Mouse (Mus musculus) mature B cell (primary cell): ENCODE results near the gene Ryk.

Source experiments
- in situ Hi-C: fragments of 300-500 bp; cut with MboI; formaldehyde crosslinking; loops from 2 replicates; pipeline ENCODE4 v1.14.3; 2019

Gene Ryk

DNA sequence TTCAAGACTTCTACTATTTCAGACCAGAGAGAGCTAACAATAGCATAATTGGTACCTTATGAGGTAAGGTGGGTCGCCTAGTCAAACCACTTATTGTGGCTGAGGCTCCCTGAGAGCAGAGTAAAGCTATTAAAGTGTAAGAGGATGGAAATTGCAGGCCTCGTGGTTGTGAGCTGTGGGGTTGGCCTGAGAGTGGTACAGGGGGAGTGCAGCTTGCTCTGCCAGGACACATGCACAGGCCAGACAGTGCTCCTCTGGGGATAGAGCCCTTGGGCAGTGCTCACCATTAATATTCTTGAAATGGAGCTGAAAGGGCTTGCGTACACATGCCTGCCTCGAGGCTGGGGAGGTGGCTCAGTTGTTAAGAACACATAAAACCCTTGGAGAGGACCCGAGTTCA, 23.6 kb downstream of the Ryk start:
- in situ Hi-C loops = no loop called here

GRCm38 (mm10) chr9:102859399-102859798, 24.7 kb downstream of the Ryk start:
- in situ Hi-C loops = no loop called here

- in situ Hi-C loops = no loop called here
Observed at GRCm38 (mm10) chr9:102859963-102860362, 25.2 kb downstream of the Ryk start.

DNA sequence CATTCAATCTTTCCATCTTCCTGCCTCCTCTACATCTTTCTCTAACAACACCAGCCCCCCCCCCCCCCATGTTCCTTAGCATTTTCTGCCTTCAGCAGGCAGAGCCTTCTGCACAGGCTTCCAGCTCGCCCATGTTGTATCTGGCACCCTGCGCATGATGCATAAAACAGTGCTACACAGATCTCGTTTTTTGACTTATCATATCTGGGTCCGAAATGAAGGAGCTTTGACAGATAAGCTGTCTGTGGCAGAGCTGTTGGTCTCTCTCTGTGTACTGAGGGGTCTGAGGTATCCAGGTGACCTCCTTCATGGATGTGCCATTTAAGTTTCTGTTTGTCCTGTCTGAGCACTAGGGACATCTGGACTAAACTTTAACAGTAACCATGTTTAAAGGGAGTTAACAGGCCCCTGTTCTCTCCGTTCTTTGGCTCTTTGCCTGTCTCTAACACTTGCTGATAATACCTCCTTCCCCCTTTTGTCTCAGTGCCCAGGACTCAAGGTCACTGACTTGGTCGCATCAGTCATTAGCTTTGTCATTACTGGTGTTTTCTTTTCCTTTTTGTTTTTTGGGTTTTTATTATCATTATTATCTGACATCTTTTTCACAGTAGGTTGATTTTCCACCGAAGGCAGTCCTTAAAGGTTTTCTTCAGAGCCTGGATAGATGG, 26.2 kb downstream of the Ryk start:
- in situ Hi-C loops = no loop called here

DNA sequence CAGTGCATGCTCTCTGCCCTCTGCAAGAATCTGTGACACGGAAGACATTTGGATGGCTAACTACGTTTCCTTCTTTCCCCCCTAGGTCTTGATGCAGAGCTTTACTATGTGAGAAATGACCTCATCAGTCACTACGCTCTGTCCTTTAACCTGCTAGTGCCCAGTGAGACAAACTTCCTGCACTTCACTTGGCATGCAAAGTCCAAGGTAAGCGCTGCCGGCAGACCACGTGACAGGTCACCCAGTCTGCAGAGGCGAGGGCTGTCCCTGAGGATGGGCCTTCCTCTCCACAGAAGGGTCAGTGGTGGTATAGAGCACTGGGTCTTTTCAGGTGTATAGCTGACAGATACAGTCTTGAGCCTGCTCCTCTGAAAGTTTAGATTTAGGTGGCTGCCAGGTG, 27.1 kb downstream of the Ryk start:
- in situ Hi-C loops = no loop called here

GRCm38 (mm10) chr9:102862260-102862659, 27.5 kb downstream of the Ryk start:
- in situ Hi-C loops = no loop called here

- in situ Hi-C loops = no loop called here
Observed at GRCm38 (mm10) chr9:102863876-102864545, 29.3 kb downstream of the Ryk start.

- in situ Hi-C loops = no loop called here
Observed at GRCm38 (mm10) chr9:102864931-102865330, 30.2 kb downstream of the Ryk start.

GRCm38 (mm10) chr9:102865946-102866737, 31.4 kb downstream of the Ryk start:
- in situ Hi-C loops = no loop called here

GRCm38 (mm10) chr9:102866893-102867292, 32.2 kb downstream of the Ryk start:
- in situ Hi-C loops = no loop called here

- in situ Hi-C loops = no loop called here
Observed at GRCm38 (mm10) chr9:102867516-102867915, 32.8 kb downstream of the Ryk start.

DNA sequence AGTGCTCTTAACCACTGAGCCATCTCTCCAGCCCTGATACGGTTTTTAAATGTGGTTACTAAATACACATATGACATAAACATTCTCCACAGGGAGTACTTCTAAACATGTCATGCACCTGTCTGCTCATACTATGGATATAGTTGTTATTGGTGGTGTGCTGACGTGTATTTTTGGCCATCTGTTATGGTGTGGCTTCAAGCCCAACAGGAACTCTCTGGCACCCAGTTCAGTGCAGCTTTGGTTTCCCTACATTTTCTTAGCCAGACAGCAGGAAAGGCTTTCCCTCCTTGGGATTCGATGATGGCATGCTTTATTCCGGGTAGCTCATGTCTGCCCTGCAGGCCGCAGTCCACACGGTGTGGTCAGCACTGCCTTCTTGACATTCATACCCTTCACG, 33.7 kb downstream of the Ryk start:
- in situ Hi-C loops = no loop called here

- in situ Hi-C loops = loop anchor here (10.0 kb wide), 1 partner anchor 241 kb away; no protein-coding TSS in a partner anchor
Observed at GRCm38 (mm10) chr9:102876054-102876690, 41.5 kb downstream of the Ryk start.

- in situ Hi-C loops = loop anchor here (10.0 kb wide), 1 partner anchor 243 kb away; no protein-coding TSS in a partner anchor
Observed at GRCm38 (mm10) chr9:102877916-102878315, 43.2 kb downstream of the Ryk start.

- in situ Hi-C loops = loop anchor here (10.0 kb wide), 1 partner anchor 245 kb away; no protein-coding TSS in a partner anchor
Observed at GRCm38 (mm10) chr9:102879545-102879944, 44.8 kb downstream of the Ryk start.

DNA sequence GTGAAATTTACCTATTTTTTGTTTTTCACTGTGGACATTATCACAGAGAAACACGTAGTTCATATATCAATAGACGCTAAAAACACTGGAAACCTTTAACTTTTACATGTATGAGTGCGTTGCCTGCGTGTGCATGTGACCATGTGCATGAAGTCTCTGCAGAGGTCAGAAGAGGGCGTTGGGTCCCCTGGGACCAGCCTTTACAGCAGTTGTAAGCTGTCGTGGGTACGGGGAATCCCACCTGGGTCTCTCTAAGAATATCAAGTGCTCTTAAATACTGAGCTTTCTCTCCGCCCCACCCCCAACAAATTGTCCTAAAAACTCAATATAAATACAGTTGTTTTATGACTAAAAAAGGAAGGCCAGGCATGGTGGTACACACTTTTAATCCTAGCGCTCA, 50.0 kb downstream of the Ryk start:
- in situ Hi-C loops = no loop called here

- in situ Hi-C loops = no loop called here
Observed at GRCm38 (mm10) chr9:102890166-102890565, 55.4 kb downstream of the Ryk start.

DNA sequence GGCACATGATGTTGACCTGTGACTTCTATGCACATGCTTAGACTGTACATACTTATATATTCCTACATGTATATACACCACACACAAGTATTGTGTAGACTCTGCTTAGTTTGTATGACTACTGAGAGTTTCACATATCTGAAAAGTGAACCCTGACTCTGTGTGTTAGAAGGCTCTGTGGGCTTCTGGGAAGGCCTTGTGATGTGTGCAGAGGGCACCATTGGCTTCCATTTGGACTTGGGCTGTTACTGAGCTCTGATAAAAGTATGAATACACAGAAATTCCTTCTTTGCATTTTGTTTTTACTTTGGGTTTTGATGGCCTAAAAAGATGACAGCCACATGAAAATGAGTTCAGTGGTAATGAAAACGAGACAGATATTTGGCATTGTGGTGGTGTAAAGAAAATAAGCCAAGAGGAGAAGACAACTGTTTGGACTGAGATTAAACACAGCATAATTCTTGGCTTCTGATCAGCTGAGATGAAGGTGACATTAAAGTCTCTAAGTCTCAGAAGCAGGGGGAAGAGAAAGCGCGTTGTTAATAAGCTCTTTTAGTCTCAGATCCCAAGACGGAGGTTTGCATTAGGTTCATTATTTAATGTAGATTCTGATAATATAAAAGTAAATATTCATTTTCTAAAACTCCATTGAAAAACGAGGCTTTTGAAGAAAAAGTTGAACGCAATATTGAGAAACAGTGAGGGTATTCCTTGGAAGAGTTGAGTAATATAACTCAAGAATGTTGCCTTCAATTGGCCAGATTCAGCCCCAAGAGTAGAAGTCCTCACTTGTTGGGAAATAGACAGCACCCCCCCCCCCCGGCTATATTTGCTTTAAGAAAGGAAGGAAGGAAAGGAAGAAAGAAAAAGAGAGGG, 58.0 kb downstream of the Ryk start:
- in situ Hi-C loops = no loop called here

GRCm38 (mm10) chr9:102893356-102893870, 58.7 kb downstream of the Ryk start:
- in situ Hi-C loops = no loop called here

DNA sequence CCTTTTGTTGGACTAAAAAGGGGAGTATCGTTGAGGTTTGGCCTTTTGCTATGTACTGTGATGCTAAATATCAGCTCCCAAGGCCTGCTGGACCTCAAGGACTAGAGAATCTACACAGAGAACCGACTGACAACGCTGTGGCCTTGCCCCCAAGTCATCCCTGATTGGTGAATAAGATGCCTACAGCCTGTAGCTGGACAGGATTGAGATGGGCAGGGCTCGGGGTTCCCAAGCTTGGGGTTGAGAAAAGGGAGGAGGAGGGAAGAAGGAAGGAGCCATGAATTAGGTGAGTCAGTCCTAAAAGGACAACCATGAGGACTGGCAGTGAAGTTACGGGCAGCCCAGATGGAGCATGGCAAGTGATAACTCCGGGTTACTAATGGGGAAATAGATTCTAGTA, 65.2 kb downstream of the Ryk start:
- in situ Hi-C loops = no loop called here

- in situ Hi-C loops = no loop called here
Observed at GRCm38 (mm10) chr9:102902308-102902707, 67.6 kb downstream of the Ryk start.
